Mouse (Mus musculus) bone marrow macrophage, adult 2 months (primary cell): ENCODE measurements around the gene Rab4a.

ENCODE experiments used
- CTCF ChIP-seq: IDR thresholded peaks from 2 replicates; pipeline ENCODE4 v1.5.1; 2012; ENCODE audit warnings: low read depth, mild to moderate bottlenecking, low read length, moderate library complexity
- POLR2A ChIP-seq: IDR thresholded peaks from 2 replicates; pipeline ENCODE4 v1.6.1; 2012; ENCODE audit warnings: mild to moderate bottlenecking, low read depth, low read length, borderline replicate concordance

GRCm38 (mm10) chr8:123851590-123851989, 45.8 kb downstream of the Rab4a start:
- TF ChIP-seq CTCF (no peak), POLR2A (no peak)
